Mouse (Mus musculus) hindbrain, embryonic 15.5 days (tissue): Measurements from ENCODE around the gene Srrm4. TPM values are rescaled to one million over a fixed set of nuclear protein-coding genes. Genes with fewer than 3 reads are reported as not detected.
A peak's percentile ranks its signal among the peaks of the same experiment; 100 is the strongest.

ENCODE experiments used
- ATAC-seq: fragments of 200-750 bp; cut with Nextera tagmentation; 2 replicates; pipeline ENCODE4 v1.8.0; 2017; ENCODE audit warnings: low read depth, moderate number of reproducible peaks, moderate TSS enrichment; ENCODE audit not compliant: low FRiP score
- H3K27ac ChIP-seq: fragments of 300-500 bp; sonication (generic); replicated peaks from 2 replicates; pipeline ENCODE4 v1.5.1; 2015; ENCODE audit warnings: mild to moderate bottlenecking, inconsistent platforms
- H3K27me3 ChIP-seq: fragments of 300-500 bp; sonication (generic); 2 replicates; pipeline ENCODE4 v1.6.1; 2015; ENCODE audit warnings: control low read depth, inconsistent platforms
- H3K36me3 ChIP-seq: fragments of 300-500 bp; sonication (generic); 2 replicates; pipeline ENCODE4 v1.6.1; 2015; ENCODE audit warnings: control low read depth, inconsistent platforms
- H3K4me1 ChIP-seq: fragments of 300-500 bp; sonication (generic); replicated peaks from 2 replicates; pipeline ENCODE4 v1.6.1; 2015; ENCODE audit warnings: control low read depth, inconsistent platforms
- H3K4me2 ChIP-seq: fragments of 300-500 bp; sonication (generic); 2 replicates; pipeline ENCODE4 v1.6.1; 2015; ENCODE audit warnings: moderate library complexity, mild to moderate bottlenecking, inconsistent platforms
- H3K4me3 ChIP-seq: fragments of 300-500 bp; sonication (generic); 2 replicates; pipeline ENCODE4 v1.5.1; 2015; ENCODE audit warnings: mild to moderate bottlenecking, inconsistent platforms
- H3K9ac ChIP-seq: fragments of 300-500 bp; sonication (generic); 2 replicates; pipeline ENCODE4 v1.6.1; 2015; ENCODE audit warnings: inconsistent platforms
- H3K9me3 ChIP-seq: fragments of 300-500 bp; sonication (generic); 2 replicates; pipeline ENCODE4 v1.6.1; 2016; ENCODE audit warnings: control low read depth, inconsistent platforms
- WGBS: fragments of 180-500 bp; shearing (Covaris S2); methylation state at CpG from one replicate; pipeline ENCODE4 v1.1.7; 2015; 5-methylcytosine and 5-hydroxymethylcytosine counted together
- polyA plus RNA-seq: library from polyadenylated mRNA; unstranded; fragments of >200 nt; fragmentation: Nextera tagmentation; extraction: Ambion mirVana; gene quantifications from 2 replicates; pipeline ENCODE4 v1.2.1, GENCODE M21; 2015

Gene Srrm4
- polyA plus RNA-seq, 1 experiment from 2014 or later, result 17.7 TPM

DNA sequence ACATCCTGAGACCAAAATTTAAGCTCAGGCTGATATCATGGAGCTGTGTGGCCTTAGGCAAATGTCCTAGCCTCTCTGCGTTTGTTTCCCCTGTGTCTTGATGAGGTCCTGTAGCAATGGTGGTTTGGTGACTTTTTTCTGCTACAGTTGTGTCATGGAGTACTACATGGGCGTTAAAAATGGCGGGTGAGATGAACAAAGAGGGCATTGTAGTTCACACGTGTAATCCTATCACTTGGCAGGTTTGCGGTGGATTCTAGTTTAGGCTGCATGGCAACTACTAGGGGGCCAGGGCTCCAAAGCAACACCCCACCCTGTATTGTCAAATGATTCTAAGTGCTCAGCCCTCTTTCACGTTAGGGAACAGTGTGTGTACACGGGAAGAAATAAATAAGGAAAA, 21.1 kb downstream of the Srrm4 start:
- no peaks in the 10 kb centered on the region for H3K27me3 ChIP-seq
- H3K4me3 ChIP-seq, result no peak overlapping the region
- H3K4me1 ChIP-seq, result peaks cover 60% of the 10 kb centered on the region
- H3K27ac ChIP-seq, result 0 out of 2 replicates have a peak overlapping the region, but pooled peaks have one; percentile 10
- no peaks in the 10 kb centered on the region; the same call in 1 of the 2 replicates for H3K36me3 ChIP-seq
- no peak for ATAC-seq
- H3K9me3 ChIP-seq, result no peaks in the 10 kb centered on the region
- no peak overlapping the region for H3K9ac ChIP-seq
- H3K4me2 ChIP-seq, result no peak overlapping the region
- 54% methylated on average over 7 of the region's 7 CpGs for WGBS

DNA sequence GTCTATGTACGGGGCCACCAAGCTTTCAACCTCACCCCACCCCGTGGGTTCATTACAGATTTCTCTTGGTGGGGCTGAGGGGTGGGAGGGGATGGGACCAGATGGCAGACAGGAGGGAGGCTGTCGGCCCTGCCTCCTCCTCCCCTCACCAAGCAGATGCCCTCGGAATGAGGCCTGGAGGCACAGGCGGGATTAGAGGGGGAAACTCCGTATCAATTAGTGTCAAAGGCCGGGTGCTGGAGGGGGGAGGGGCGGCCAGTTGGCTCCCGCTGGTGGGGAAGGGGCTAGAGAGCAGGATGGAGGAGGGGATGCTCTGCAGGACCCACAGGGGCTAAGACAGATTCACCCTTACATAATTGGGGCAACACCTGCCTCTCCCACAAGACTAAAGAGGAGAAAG, 22.0 kb downstream of the Srrm4 start:
- Histone ChIP-seq H3K4me1 (peaks cover 60% of the 10 kb centered on the region), H3K4me2 (no peak overlapping the region; the same call in 1 of the 2 replicates), H3K9ac (no peak overlapping the region), H3K9me3 (no peaks in the 10 kb centered on the region), H3K27me3 (no peaks in the 10 kb centered on the region), H3K4me3 (no peak overlapping the region), H3K27ac (0 out of 2 replicates have a peak overlapping the region, but pooled peaks have one; percentile 26), H3K36me3 (no peaks in the 10 kb centered on the region; the same call in 1 of the 2 replicates)
- 6% methylated on average over 7 of the region's 9 CpGs for WGBS
- ATAC-seq, result peak; percentile 52

DNA sequence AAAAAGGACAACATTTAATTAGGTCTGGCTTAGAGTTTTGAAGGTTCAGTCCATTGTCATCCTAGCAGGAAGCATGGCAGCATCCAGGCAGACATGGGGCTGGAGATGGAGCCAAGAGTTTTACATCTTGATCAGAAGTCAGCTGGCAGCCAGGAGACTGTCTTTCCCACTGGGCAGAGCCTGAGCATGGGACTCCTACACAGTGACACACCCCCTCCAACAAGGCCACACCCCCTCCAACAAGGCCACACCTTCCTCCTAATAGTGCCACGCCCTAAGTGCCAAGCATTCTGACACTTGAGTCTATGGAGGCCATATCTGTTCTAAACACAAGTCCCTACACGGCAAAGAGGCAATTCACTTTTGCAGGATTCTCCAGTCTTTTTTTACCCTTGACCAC, 23.6 kb downstream of the Srrm4 start:
- 100% methylated on average over 2 of the region's 2 CpGs for WGBS
- no peaks in the 10 kb centered on the region for H3K27me3 ChIP-seq
- no peak overlapping the region for H3K4me2 ChIP-seq
- H3K4me1 ChIP-seq, result peaks cover 54% of the 10 kb centered on the region
- no peak overlapping the region for H3K4me3 ChIP-seq
- H3K36me3 ChIP-seq, result no peaks in the 10 kb centered on the region; the same call in 1 of the 2 replicates
- H3K9me3 ChIP-seq, result no peaks in the 10 kb centered on the region
- H3K9ac ChIP-seq, result no peak overlapping the region
- no peak for ATAC-seq
- no peak overlapping the region for H3K27ac ChIP-seq

DNA sequence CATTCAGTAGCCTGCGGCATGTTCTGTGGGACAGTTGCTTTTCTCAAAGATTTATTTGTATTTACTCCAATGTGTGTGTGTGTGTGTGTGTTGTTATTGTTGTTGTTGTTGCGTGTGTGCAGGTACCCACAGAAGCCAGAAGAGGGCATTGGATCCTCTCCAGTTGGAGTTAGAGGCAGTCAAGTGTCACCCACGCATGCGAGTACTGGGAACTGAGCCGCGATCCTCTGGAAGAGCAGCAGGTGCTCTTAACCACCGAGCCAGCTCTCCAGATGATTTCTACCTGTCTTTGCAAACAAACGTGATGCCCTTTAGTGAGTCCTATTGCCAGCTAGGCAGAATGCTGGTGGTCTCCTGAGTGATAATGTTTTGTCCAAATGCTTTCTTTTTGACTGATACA, 24.3 kb downstream of the Srrm4 start:
- ATAC-seq, result no peak
- Histone ChIP-seq H3K9ac (no peak overlapping the region), H3K27ac (no peak overlapping the region), H3K27me3 (no peaks in the 10 kb centered on the region), H3K4me3 (no peak overlapping the region), H3K9me3 (no peaks in the 10 kb centered on the region), H3K4me2 (no peak overlapping the region), H3K4me1 (peaks cover 47% of the 10 kb centered on the region), H3K36me3 (no peaks in the 10 kb centered on the region; the same call in 1 of the 2 replicates)
- 92% methylated on average over 8 of the region's 8 CpGs for WGBS

DNA sequence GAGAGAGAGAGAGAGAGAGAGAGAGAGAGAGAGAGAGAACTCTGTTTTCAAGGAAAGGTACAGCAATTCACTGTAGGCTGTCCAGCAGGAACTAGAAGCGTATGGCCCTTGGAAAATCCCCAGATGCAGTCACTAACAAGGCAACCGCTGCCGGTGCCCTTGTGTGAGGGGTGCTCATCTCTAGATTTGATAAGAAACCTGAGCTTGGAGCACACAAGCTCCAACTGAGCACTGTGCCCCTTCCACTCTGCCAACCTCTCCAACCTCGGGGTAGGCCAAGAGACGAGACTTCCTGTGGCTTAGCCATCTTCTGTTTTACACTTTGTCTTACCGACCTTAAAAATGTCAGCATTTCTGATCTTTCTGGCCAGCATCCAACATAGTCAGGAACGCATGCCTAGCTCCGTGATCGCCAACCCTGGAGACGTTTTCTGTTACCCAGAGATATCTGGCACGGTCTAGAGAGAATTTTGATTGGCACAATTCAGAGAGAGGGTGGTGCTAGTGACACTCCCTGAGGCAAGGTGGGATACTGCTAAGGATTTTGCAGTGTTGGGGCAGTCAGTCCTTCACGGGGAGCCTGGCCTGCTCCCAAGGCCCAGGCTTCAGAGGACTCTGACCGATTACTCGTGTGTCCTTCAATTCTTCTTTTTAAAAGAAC, 25.1 kb downstream of the Srrm4 start:
- H3K27me3 ChIP-seq, result no peaks in the 10 kb centered on the region
- 49% methylated on average over 14 of the region's 14 CpGs for whole genome bisulfite sequencing
- ATAC-seq, result no peak
- H3K4me1 ChIP-seq, result peaks cover 39% of the 10 kb centered on the region
- no peak overlapping the region for H3K9ac ChIP-seq
- no peaks in the 10 kb centered on the region; the same call in 1 of the 2 replicates for H3K36me3 ChIP-seq
- no peak overlapping the region for H3K27ac ChIP-seq
- H3K4me3 ChIP-seq, result no peak overlapping the region
- no peak overlapping the region for H3K4me2 ChIP-seq
- H3K9me3 ChIP-seq, result no peaks in the 10 kb centered on the region

DNA sequence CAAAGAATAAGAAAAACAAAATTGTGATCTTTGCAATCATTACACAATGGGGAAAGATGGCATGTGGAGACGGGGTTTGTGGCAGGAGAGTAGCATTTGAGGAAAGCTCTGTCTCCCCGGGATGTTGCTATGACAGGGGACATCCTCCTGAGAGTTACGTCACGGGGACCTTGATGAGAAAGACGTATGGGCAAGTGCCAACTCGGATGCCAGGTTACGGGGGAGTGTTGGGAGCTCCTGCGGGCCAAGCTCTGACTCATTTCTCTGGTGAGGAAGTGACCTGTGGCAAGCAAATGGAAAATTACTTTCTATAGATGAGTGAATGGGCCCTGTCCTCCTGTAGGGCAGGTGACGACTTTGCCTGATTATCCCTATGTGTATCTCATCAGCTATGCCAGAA, 26.0 kb downstream of the Srrm4 start:
- H3K9me3 ChIP-seq, result no peaks in the 10 kb centered on the region
- no peak overlapping the region for H3K4me2 ChIP-seq
- no peak overlapping the region for H3K9ac ChIP-seq
- no peaks in the 10 kb centered on the region for H3K27me3 ChIP-seq
- H3K27ac ChIP-seq, result no peak overlapping the region
- 45% methylated on average over 9 of the region's 9 CpGs for WGBS
- H3K4me1 ChIP-seq, result peaks cover 31% of the 10 kb centered on the region
- no peak overlapping the region for H3K4me3 ChIP-seq
- H3K36me3 ChIP-seq, result no peaks in the 10 kb centered on the region; the same call in 1 of the 2 replicates
- no peak for ATAC-seq

DNA sequence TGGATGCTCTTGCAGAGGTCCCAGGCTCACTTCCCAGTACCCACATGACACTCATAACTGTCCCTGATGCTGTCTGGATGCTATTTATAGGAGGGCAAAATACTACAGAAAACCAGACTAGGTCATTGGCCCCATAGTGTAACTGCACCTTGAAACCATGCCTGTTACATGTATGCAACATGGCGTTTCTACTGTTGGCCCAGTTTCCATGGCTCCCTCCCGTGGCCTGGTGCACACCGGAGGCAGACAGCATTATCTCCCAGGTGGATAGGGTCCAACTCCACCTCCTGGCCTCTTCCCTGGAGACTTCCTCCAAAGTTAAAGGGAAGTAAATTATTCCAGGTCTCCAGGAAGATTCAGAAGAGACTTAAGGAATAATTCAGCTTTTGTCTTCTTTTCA, 27.2 kb downstream of the Srrm4 start:
- H3K4me1 ChIP-seq, result peaks cover 22% of the 10 kb centered on the region
- H3K27me3 ChIP-seq, result no peaks in the 10 kb centered on the region
- H3K4me3 ChIP-seq, result no peak overlapping the region
- H3K27ac ChIP-seq, result no peak overlapping the region
- H3K36me3 ChIP-seq, result no peaks in the 10 kb centered on the region; the same call in 1 of the 2 replicates
- H3K4me2 ChIP-seq, result no peak overlapping the region
- H3K9me3 ChIP-seq, result no peaks in the 10 kb centered on the region
- 70% methylated on average over 3 of the region's 3 CpGs for WGBS
- no peak overlapping the region for H3K9ac ChIP-seq
- ATAC-seq, result no peak

DNA sequence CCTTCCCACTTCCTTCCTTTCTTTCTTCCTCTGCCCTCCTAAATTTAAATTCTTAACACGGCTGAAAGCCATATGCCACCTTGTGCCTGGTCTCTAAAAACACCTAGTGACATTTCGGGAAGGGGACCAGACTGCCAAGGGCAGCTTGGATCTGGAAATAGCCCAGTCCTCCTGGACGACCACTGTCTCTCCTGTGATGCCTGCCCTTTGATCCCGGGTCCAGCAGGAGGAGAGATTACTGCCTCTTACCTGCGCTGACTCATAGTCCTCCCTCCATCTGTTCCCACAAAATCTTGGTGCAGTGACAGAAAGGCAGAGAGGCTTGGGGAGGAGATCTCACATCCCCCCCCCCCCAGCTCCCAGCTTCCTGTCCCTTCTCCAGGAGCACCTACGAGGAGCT, 27.9 kb downstream of the Srrm4 start:
- Histone ChIP-seq H3K4me2 (no peak overlapping the region), H3K4me1 (peaks cover 16% of the 10 kb centered on the region), H3K9me3 (no peaks in the 10 kb centered on the region), H3K36me3 (no peaks in the 10 kb centered on the region; the same call in 1 of the 2 replicates), H3K9ac (no peak overlapping the region), H3K4me3 (no peak overlapping the region), H3K27me3 (no peaks in the 10 kb centered on the region), H3K27ac (no peak overlapping the region)
- ATAC-seq, result no peak
- 72% methylated on average over 6 of the region's 6 CpGs for WGBS

DNA sequence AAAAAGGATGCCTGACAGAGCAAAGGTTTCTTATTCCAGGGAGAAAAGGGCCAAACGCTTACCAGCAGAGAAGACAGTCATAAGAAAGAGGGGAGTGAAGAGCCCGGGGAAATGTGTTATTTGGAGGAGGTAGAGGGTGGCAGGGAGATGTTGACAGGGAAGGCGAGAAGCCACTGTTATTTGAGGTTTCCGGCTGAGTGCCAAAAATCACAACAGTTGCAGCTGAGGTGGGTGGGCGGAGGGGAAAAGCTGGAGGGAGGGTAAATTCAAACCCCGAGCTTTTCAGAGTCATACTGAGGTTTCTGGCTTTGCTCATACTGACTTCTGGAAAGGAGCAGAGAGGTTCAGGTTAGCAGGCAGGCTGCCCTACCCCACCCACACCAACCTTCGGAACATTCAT, 32.5 kb downstream of the Srrm4 start:
- H3K4me3 ChIP-seq, result no peak overlapping the region

DNA sequence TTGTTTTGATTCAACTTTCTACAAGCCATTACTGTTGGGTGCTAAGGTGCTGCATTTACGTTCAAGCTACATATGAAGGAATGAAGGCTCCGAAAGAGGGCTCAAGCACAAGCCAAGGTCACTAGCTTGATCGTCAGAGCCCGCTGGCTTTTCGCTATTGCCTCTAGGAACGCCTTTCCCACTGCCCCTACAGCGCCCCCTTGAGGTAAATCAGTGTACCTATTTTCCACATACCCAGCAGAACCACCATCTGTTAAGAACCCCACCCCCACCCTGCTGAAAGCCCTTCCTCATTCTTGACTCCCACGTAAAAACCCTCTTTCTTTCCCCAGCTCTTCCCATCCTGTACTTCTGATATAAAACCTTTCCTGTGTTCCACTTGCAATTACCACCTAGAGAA, 35.0 kb downstream of the Srrm4 start:
- 46% methylated on average over 8 of the region's 8 CpGs for WGBS
- no peak overlapping the region for H3K4me2 ChIP-seq
- H3K4me3 ChIP-seq, result no peak overlapping the region
- no peak for ATAC-seq
- H3K9ac ChIP-seq, result no peak overlapping the region
- no peaks in the 10 kb centered on the region for H3K27me3 ChIP-seq
- H3K36me3 ChIP-seq, result no peaks in the 10 kb centered on the region
- H3K4me1 ChIP-seq, result peaks cover 21% of the 10 kb centered on the region
- no peaks in the 10 kb centered on the region for H3K9me3 ChIP-seq
- H3K27ac ChIP-seq, result no peak overlapping the region

More for the DNA sequence above, 32.5 kb downstream of the Srrm4 start:
- no peaks in the 10 kb centered on the region for H3K9me3 ChIP-seq
- no peaks in the 10 kb centered on the region for H3K36me3 ChIP-seq
- 72% methylated on average over 7 of the region's 7 CpGs for whole genome bisulfite sequencing
- H3K27ac ChIP-seq, result no peak overlapping the region
- H3K4me2 ChIP-seq, result no peak overlapping the region
- ATAC-seq, result no peak
- peaks cover 9% of the 10 kb centered on the region for H3K4me1 ChIP-seq
- no peaks in the 10 kb centered on the region for H3K27me3 ChIP-seq
- no peak overlapping the region for H3K9ac ChIP-seq

DNA sequence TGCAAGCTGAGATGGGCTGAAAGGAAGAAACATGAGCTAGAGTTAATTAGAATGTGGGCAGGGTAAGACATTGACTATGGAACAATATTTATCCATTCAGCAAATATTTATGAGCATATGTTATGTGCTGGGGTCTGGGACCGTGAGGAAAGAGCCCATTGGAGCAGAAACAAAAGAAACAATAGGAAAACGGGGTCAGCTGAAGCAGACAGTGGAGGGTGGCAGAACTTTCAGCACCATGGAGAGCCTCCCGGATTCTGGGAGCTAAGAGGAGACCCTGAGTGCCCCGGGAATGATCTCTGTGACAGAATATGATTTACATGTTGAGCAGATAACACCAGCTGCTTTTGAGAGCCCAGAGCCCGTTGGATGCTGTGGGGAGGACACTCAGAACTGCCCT, 37.7 kb downstream of the Srrm4 start:
- no peak overlapping the region for H3K27ac ChIP-seq

DNA sequence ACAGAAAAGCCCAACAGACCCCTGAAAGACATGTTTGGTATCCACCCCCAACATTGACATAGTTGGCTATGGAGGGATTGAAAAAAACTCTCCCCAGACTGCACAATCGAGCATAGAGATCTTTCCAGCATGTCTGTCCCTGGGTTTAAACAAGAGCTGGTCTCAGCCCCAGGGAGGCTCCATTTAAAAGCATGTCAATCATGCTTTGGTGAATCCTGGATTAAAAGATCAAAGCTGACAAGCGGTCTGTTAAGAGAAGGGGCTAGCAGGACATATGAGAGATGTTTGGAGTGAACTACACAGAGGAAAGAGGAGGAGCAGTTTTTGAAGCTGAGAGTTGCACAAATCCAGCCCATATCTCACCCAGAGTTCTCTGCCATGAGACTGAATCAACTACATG, 38.5 kb downstream of the Srrm4 start:
- H3K27ac ChIP-seq, result no peak overlapping the region; the same call in 1 of the 2 replicates
- WGBS, result 35% methylated on average over 2 of the region's 2 CpGs
- H3K9me3 ChIP-seq, result no peaks in the 10 kb centered on the region
- no peaks in the 10 kb centered on the region for H3K36me3 ChIP-seq
- no peaks in the 10 kb centered on the region for H3K27me3 ChIP-seq
- no peak overlapping the region for H3K4me2 ChIP-seq
- H3K4me3 ChIP-seq, result no peak overlapping the region
- no peak overlapping the region for H3K9ac ChIP-seq
- peaks cover 21% of the 10 kb centered on the region for H3K4me1 ChIP-seq
- ATAC-seq, result no peak

More for the DNA sequence above, 37.7 kb downstream of the Srrm4 start:
- WGBS, result 4% methylated on average over 5 of the region's 5 CpGs
- H3K4me2 ChIP-seq, result no peak overlapping the region
- no peak overlapping the region for H3K4me3 ChIP-seq
- no peaks in the 10 kb centered on the region for H3K27me3 ChIP-seq
- ATAC-seq, result 0 out of 2 replicates have a peak, but pooled peaks have one; percentile 23
- no peaks in the 10 kb centered on the region for H3K36me3 ChIP-seq
- peaks cover 21% of the 10 kb centered on the region for H3K4me1 ChIP-seq
- H3K9me3 ChIP-seq, result no peaks in the 10 kb centered on the region
- no peak overlapping the region for H3K9ac ChIP-seq

DNA sequence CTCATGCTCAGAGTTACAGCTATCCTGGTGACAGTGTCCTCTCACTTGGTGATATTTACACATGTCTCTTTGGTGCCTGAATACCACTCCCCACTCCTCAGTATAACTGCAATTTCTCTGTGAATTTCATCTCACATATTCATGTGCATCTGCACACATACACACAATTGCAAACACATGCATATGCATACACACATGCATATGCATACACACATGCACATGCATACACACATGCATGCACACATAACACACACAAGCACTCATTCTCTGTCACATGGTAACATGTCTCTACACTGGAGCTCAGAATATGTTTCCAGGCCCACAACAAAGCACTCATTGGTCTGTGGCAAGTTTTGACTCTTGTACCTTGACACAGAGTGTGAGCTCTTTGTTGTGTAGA, 39.0 kb downstream of the Srrm4 start:
- no peak for ATAC-seq
- no peak overlapping the region for H3K27ac ChIP-seq
- H3K4me2 ChIP-seq, result no peak overlapping the region

More for the DNA sequence above, 39.0 kb downstream of the Srrm4 start:
- Histone ChIP-seq H3K9ac (no peak overlapping the region), H3K9me3 (no peaks in the 10 kb centered on the region), H3K4me1 (peaks cover 21% of the 10 kb centered on the region), H3K36me3 (no peaks in the 10 kb centered on the region), H3K4me3 (no peak overlapping the region), H3K27me3 (no peaks in the 10 kb centered on the region)
